Mouse (Mus musculus) G1E (cell line): ENCODE measurements around the gene Srrm2.

Experiments
- CTCF ChIP-seq: IDR thresholded peaks from 2 replicates; pipeline ENCODE4 v1.5.1; 2012; ENCODE audit warnings: low read depth, low read length, inconsistent platforms, mixed read lengths
- GATA1 ChIP-seq: IDR thresholded peaks from 2 replicates; pipeline ENCODE4 v1.6.1; 2012; ENCODE audit warnings: borderline replicate concordance, low read length, inconsistent platforms, mixed read lengths
- POLR2AphosphoS5 ChIP-seq: IDR thresholded peaks from 2 replicates; pipeline ENCODE4 v1.6.1; 2012; ENCODE audit warnings: low read depth, low read length, inconsistent platforms; ENCODE audit not compliant: insufficient replicate concordance
- TAL1 ChIP-seq: conservative IDR thresholded peaks from 2 replicates; pipeline ENCODE4 v1.6.1; 2012; ENCODE audit warnings: low read depth, low read length, inconsistent platforms, mixed read lengths

DNA sequence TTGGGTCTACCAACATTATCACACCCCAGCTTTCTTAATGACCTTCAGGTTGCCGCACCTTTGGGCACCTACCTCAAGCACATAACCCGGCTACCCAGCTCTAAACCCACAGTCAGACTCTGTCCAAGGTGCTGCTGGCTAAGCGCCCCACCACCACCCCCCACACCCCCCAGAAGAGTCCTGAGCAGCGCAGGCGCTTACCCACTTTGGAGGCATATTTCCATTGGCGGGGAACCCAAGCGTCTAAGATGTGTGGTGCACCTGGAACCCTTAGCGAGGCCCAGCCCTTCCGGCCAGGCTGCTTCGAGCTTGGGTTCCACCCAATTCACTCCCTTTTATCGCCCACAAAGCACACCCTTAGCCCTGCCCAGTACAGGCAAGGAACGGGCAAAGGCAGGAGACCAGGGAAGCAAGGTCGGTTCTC is 49.7 kb upstream of the Srrm2 start, which contains the start of gene Paqr4:
- TF ChIP-seq CTCF (no peak), GATA1 (no peak), POLR2AphosphoS5 (no peak), TAL1 (no peak)
